Mouse (Mus musculus): ENCODE data around the gene Adora1. TPM values are rescaled to one million over a fixed set of nuclear protein-coding genes. Genes with fewer than 3 reads are reported as not detected.

Gene Adora1
- total and polyA plus RNA-seq, 3 experiments, result not detected

DNA sequence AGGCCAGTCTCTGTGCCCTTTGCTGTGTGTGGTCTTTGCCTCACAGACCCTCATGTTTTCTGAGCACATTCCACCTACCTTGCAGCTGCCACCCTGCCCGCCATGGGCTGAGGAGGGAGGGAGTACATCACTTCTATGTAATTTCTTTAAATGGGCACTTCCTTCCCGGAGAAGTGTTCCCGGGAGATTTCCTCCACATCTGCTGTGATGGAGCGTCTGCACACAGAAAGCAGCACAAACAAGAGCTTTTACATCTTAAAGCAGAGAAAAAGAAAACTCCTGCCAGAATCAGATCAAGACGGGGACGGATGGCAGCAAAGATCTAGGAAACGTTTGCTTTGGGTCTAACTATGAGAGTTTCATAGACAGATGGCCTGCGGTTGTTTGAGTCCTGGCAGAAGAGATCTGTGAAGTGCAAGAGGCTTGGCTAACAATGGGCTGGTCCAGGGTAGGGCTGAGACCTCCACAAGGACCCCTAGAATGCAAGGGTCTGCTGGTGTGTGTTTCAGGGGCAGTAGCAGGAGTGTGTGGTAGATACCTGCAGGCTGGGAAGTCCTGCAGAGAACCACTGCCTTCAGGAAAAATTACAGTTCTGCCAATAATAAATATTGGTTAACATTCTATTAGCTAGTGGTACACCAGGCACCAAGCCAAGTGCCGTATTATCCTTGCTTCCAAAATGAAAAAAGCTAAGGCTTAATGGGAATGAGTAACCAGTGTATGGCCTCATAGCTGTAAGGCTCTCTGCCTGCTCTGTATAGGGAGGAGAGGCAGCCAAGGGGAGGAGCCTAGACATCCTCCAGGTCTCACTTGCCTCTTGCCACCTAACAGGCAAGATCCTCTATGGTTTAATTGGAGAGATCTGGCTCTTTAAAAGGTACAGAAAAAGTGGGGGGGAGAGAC lies 38.5 kb upstream of the Adora1 start:
- TF ChIP-seq BHLHE40 (IDR thresholded peaks at IDR 0.05; ENCODE audit: borderline replicate concordance, low read depth, low read length) (no peak), MAZ (IDR thresholded peaks at IDR 0.05; ENCODE audit: low read depth, low read length) (no peak), JUND (IDR thresholded peaks at IDR 0.05; ENCODE audit: low read depth, low read length) (no peak), SMC3 (IDR thresholded peaks at IDR 0.05; ENCODE audit: low read depth, low read length) (no peak), ZMIZ1 (IDR thresholded peaks at IDR 0.05; ENCODE audit: low read depth, low read length) (no peak)
- H3K79me2 ChIP-seq (ENCODE audit: control insufficient read depth, insufficient read depth, low read length, poor library complexity), result no peaks in the 10 kb centered on the region
- DNase-seq (ENCODE audit: low read depth, low spot score), result no peak

GRCm38 (mm10) chr1:134272754-134273250 lies 37.6 kb upstream of the Adora1 start:
- Histone ChIP-seq H3K4me3 (ENCODE audit: control insufficient read depth in 1 of 2, insufficient read depth in 1 of 2, low read depth in 2 of 2, low read length in 2 of 2) (no peak overlapping the region), H3K27ac (ENCODE audit: control insufficient read depth, low read depth, low read length) (no peak overlapping the region), H3K27me3 (ENCODE audit: control insufficient read depth in 1 of 2, insufficient read depth in 2 of 2, low read length in 2 of 2) (peaks cover 5 to 6% of the 10 kb centered on the region in 2 experiments; a peak in 3 of 4 replicates), H3K4me1 (ENCODE audit: control insufficient read depth in 1 of 2, insufficient read depth in 2 of 2, low read length in 2 of 2) (no peaks in the 10 kb centered on the region), H3K36me3 (ENCODE audit: control insufficient read depth in 1 of 2, insufficient read depth in 2 of 2, low read length in 2 of 2) (no peaks in the 10 kb centered on the region), H3K9me3 (replicated peaks; ENCODE audit: insufficient read depth, low read length) (no peaks in the 10 kb centered on the region), H3K9ac (ENCODE audit: control insufficient read depth, low read depth, low read length, poor library complexity, severe bottlenecking) (no peak overlapping the region), H3K79me2 (ENCODE audit: control insufficient read depth, insufficient read depth, low read length, poor library complexity) (no peaks in the 10 kb centered on the region)
- DNase-seq (ENCODE audit: low read depth, low spot score), result no peak
- TF ChIP-seq POLR2AphosphoS5 (IDR thresholded peaks at IDR 0.05; ENCODE audit: borderline replicate concordance, low read depth, low read length) (no peak), MAX (IDR thresholded peaks at IDR 0.05; ENCODE audit: low read length) (no peak), POLR2AphosphoS2 (IDR thresholded peaks at IDR 0.05; ENCODE audit: low read length) (no peak), RCOR1 (IDR thresholded peaks at IDR 0.05; ENCODE audit: low read depth, low read length) (no peak), ETS1 (IDR thresholded peaks at IDR 0.05; ENCODE audit: low read depth, low read length) (no peak), GATA1 (IDR thresholded peaks at IDR 0.05; ENCODE audit: low read depth, low read length) (no peak), MAFK (IDR thresholded peaks at IDR 0.05; ENCODE audit: borderline replicate concordance, low read depth, low read length) (no peak), UBTF (IDR thresholded peaks at IDR 0.05; ENCODE audit: borderline replicate concordance, insufficient read depth, low read depth, low read length) (no peak), TCF12 (IDR thresholded peaks at IDR 0.05; ENCODE audit: low read depth, low read length) (no peak), ZMIZ1 (IDR thresholded peaks at IDR 0.05; ENCODE audit: low read depth, low read length) (no peak), CHD1 (IDR thresholded peaks at IDR 0.05; ENCODE audit: low read depth, low read length) (no peak), E2F4 (IDR thresholded peaks at IDR 0.05; ENCODE audit: borderline replicate concordance, low read depth, low read length) (no peak), JUND (IDR thresholded peaks at IDR 0.05; ENCODE audit: low read depth, low read length) (no peak), SMC3 (IDR thresholded peaks at IDR 0.05; ENCODE audit: low read depth, low read length) (no peak), NRF1 (IDR thresholded peaks at IDR 0.05; ENCODE audit: insufficient read depth, low read depth, low read length, poor library complexity, severe bottlenecking) (no peak)

More for the DNA sequence above, 38.5 kb upstream of the Adora1 start:
- no peak overlapping the region for H3K4me3 ChIP-seq (ENCODE audit: control insufficient read depth in 1 of 2, insufficient read depth in 1 of 2, low read depth in 2 of 2, low read length in 2 of 2)
- no peak overlapping the region for H3K9ac ChIP-seq (ENCODE audit: control insufficient read depth, low read depth, low read length, poor library complexity, severe bottlenecking)
- H3K9me3 ChIP-seq (replicated peaks; ENCODE audit: insufficient read depth, low read length), result no peaks in the 10 kb centered on the region
- H3K4me1 ChIP-seq (ENCODE audit: control insufficient read depth in 1 of 2, insufficient read depth in 2 of 2, low read length in 2 of 2), result no peaks in the 10 kb centered on the region
- H3K27me3 ChIP-seq (ENCODE audit: control insufficient read depth in 1 of 2, insufficient read depth in 2 of 2, low read length in 2 of 2), result peaks cover 1 to 4% of the 10 kb centered on the region in 2 experiments; a peak in 2 of 4 replicates
- H3K36me3 ChIP-seq (ENCODE audit: control insufficient read depth in 1 of 2, insufficient read depth in 2 of 2, low read length in 2 of 2), result no peaks in the 10 kb centered on the region
- H3K27ac ChIP-seq (ENCODE audit: control insufficient read depth, low read depth, low read length), result no peak overlapping the region
